Comparison of ENCODE assay signal across 22 mouse cellular contexts in the genomic region with DNA sequence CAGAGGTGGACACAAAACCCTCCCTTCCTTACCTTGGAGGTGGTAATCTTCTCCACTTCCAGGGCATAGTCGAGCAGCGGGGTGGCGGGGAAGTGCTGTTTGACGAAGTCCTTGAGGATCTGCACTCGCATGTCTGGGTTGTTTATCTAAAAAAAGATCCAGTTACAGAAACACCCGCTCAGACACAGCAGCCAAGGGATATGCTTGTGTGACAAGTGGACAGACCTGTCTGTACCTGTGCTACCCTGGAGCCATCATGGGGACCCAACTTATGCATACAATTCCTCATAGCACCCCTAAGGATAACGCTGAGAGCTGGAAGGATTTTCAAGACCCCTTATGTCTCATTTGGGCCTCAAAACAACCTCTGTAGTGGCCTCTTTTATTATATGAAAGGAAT. TPM values are rescaled to one million over a fixed set of nuclear protein-coding genes. Genes with fewer than 3 reads are reported as not detected.
A peak's percentile ranks its signal among the peaks of the same experiment; 100 is the strongest.
DNase-seq lines count a peak whose midpoint lies in the region; ATAC-seq and TF ChIP-seq lines count a peak whose summit lies in the region.
"Had no signal": no experiment of that assay in that cellular context is flagged by ENCODE, and none has a peak within 500 bp of the region (broad histone marks: within the 10 kb centered on the region; RNA-seq: fewer than 3 reads in every experiment).

No protein-coding gene starts in this region.

- H3K36me3 ChIP-seq in forebrain, embryonic 11.5 days (ENCODE audit: control insufficient read depth, insufficient read depth, low read length) = peaks cover 28% of the 10 kb centered on the region; the same call in 1 of the 2 replicates
- peaks cover 82% of the 10 kb centered on the region for H3K36me3 ChIP-seq in forebrain, embryonic 15.5 days
- H3K36me3 ChIP-seq in lung, embryonic 15.5 days = peaks cover 72% of the 10 kb centered on the region
- H3K36me3 ChIP-seq in lung, postnatal 0 days (ENCODE audit: insufficient read depth, low read length) = peaks cover 31% of the 10 kb centered on the region; the same call in 1 of the 2 replicates
- peaks cover 83% of the 10 kb centered on the region for H3K36me3 ChIP-seq in embryonic facial prominence, embryonic 14.5 days (ENCODE audit: control insufficient read depth, insufficient read depth, low read length)

- H3K4me3 ChIP-seq in forebrain, embryonic 11.5 days (ENCODE audit: low read depth, low read length) = no peak overlapping the region
- H3K4me3 ChIP-seq in forebrain, embryonic 15.5 days = no peak overlapping the region
- H3K4me3 ChIP-seq in lung, embryonic 15.5 days = no peak overlapping the region
- H3K4me3 ChIP-seq in lung, postnatal 0 days (ENCODE audit: low read depth, low read length) = no peak overlapping the region
- no peak overlapping the region for H3K4me3 ChIP-seq in embryonic facial prominence, embryonic 14.5 days (ENCODE audit: low read depth, low read length)
- H3K4me3 ChIP-seq: embryonic facial prominence, embryonic 15.5 days; erythroblast, embryonic 14.5 days; forebrain, embryonic 10.5 days; forebrain, embryonic 13.5 days had no signal

- H3K27me3 ChIP-seq in forebrain, embryonic 11.5 days (ENCODE audit: control insufficient read depth, insufficient read depth, low read length) = no peaks in the 10 kb centered on the region
- no peaks in the 10 kb centered on the region for H3K27me3 ChIP-seq in forebrain, embryonic 15.5 days
- no peaks in the 10 kb centered on the region for H3K27me3 ChIP-seq in lung, embryonic 15.5 days
- H3K27me3 ChIP-seq in lung, postnatal 0 days (replicated peaks; ENCODE audit: insufficient read depth, low read length) = no peaks in the 10 kb centered on the region
- no peaks in the 10 kb centered on the region for H3K27me3 ChIP-seq in embryonic facial prominence, embryonic 14.5 days (replicated peaks; ENCODE audit: control insufficient read depth, insufficient read depth, low read length)
- H3K27me3 ChIP-seq: embryonic facial prominence, embryonic 15.5 days; forebrain, embryonic 13.5 days had no signal

- TF ChIP-seq CTCF in lung, postnatal 0 days (IDR thresholded peaks at IDR 0.05) = no peak

- DNase-seq in forebrain, embryonic 11.5 days (ENCODE audit: low spot score) = peak; percentile 40
- DNase-seq in lung, postnatal 0 days (ENCODE audit: low spot score) = no peak
- DNase-seq in urinary bladder, postnatal 14 days (ENCODE audit: low spot score) = peak; percentile 29
- no peak for DNase-seq in urinary bladder, postnatal 10 days (ENCODE audit: low spot score)
- peak; percentile 42 for DNase-seq in embryonic facial prominence, embryonic 14.5 days (ENCODE audit: low spot score)
- DNase-seq in embryo, embryonic 10.5 days (ENCODE audit: low spot score) = no peak
- DNase-seq: adrenal gland, adult 2 months; adrenal gland, postnatal 10 days; adrenal gland, postnatal 25 days; cerebellum, adult 11 months; cerebellum, adult 18-20 months; cerebellum, adult 8-10 months; cerebellum, adult 9-11 months; cerebellum, postnatal 14 days; cerebellum, postnatal 36 days had no signal

- no peak overlapping the region for H3K27ac ChIP-seq in forebrain, embryonic 11.5 days (ENCODE audit: low read depth, low read length)
- H3K27ac ChIP-seq in forebrain, embryonic 15.5 days (replicated peaks) = no peak overlapping the region
- H3K27ac ChIP-seq in lung, embryonic 15.5 days = no peak overlapping the region
- H3K27ac ChIP-seq in lung, postnatal 0 days (ENCODE audit: low read length) = no peak overlapping the region
- 0 out of 2 replicates have a peak overlapping the region, but pooled peaks have one; percentile 21 for H3K27ac ChIP-seq in embryonic facial prominence, embryonic 14.5 days (replicated peaks; ENCODE audit: low read depth, low read length)
- H3K27ac ChIP-seq: embryonic facial prominence, embryonic 15.5 days; forebrain, embryonic 10.5 days; forebrain, embryonic 13.5 days had no signal

- TF ChIP-seq EP300 in lung, postnatal 0 days (IDR thresholded peaks at IDR 0.05) = no peak

- ATAC-seq in forebrain, embryonic 11.5 days (replicated peaks; ENCODE audit: low FRiP score) = no peak
- ATAC-seq in forebrain, embryonic 15.5 days (replicated peaks) = no peak
- 0 out of 2 replicates have a peak, but pooled peaks have one; percentile 35 for ATAC-seq in lung, embryonic 15.5 days (ENCODE audit: borderline replicate concordance, extremely low read depth, low FRiP score, low TSS enrichment)
- ATAC-seq in lung, postnatal 0 days = no peak
- ATAC-seq in embryonic facial prominence, embryonic 14.5 days (ENCODE audit: low read depth) = peak; percentile 67
- ATAC-seq: forebrain, embryonic 13.5 days; forebrain, embryonic 16.5 days had no signal

- 93% methylated on average over 7 of the region's 7 CpGs for WGBS in forebrain, embryonic 11.5 days
- WGBS in forebrain, embryonic 15.5 days = 95% methylated on average over 7 of the region's 7 CpGs
- WGBS in lung, embryonic 15.5 days = 27% methylated on average over 7 of the region's 7 CpGs
- 39% methylated on average over 7 of the region's 7 CpGs for WGBS in lung, postnatal 0 days
- WGBS in embryonic facial prominence, embryonic 14.5 days = 78% methylated on average over 7 of the region's 7 CpGs

- H3K9ac ChIP-seq in forebrain, embryonic 11.5 days (ENCODE audit: low read length) = no peak overlapping the region
- H3K9ac ChIP-seq in forebrain, embryonic 15.5 days (replicated peaks) = no peak overlapping the region
- H3K9ac ChIP-seq in lung, embryonic 15.5 days = no peak overlapping the region
- H3K9ac ChIP-seq in lung, postnatal 0 days (replicated peaks; ENCODE audit: low read depth) = no peak overlapping the region
- H3K9ac ChIP-seq in embryonic facial prominence, embryonic 14.5 days (ENCODE audit: low read depth, low read length) = no peak overlapping the region
- H3K9ac ChIP-seq: embryonic facial prominence, embryonic 15.5 days; forebrain, embryonic 13.5 days had no signal

- H3K9me3 ChIP-seq in forebrain, embryonic 11.5 days (ENCODE audit: control insufficient read depth, low read length) = no peaks in the 10 kb centered on the region
- no peaks in the 10 kb centered on the region for H3K9me3 ChIP-seq in forebrain, embryonic 15.5 days
- H3K9me3 ChIP-seq in lung, embryonic 15.5 days = no peaks in the 10 kb centered on the region
- H3K9me3 ChIP-seq in lung, postnatal 0 days (ENCODE audit: low read length) = no peaks in the 10 kb centered on the region
- no peaks in the 10 kb centered on the region for H3K9me3 ChIP-seq in embryonic facial prominence, embryonic 14.5 days (ENCODE audit: control insufficient read depth, low read length)
- H3K9me3 ChIP-seq: embryonic facial prominence, embryonic 15.5 days; forebrain, embryonic 10.5 days; forebrain, embryonic 13.5 days had no signal

- H3K4me2 ChIP-seq in forebrain, embryonic 11.5 days (ENCODE audit: low read depth, low read length, severe bottlenecking) = no peak overlapping the region
- H3K4me2 ChIP-seq in forebrain, embryonic 15.5 days (replicated peaks) = no peak overlapping the region
- no peak overlapping the region for H3K4me2 ChIP-seq in lung, embryonic 15.5 days
- H3K4me2 ChIP-seq in lung, postnatal 0 days (replicated peaks; ENCODE audit: low read depth, low read length) = no peak overlapping the region
- H3K4me2 ChIP-seq in embryonic facial prominence, embryonic 14.5 days (ENCODE audit: low read depth, low read length) = no peak overlapping the region
- H3K4me2 ChIP-seq: embryonic facial prominence, embryonic 15.5 days; forebrain, embryonic 13.5 days had no signal

- H3K4me1 ChIP-seq in forebrain, embryonic 11.5 days (replicated peaks; ENCODE audit: control insufficient read depth, insufficient read depth, low read length) = no peaks in the 10 kb centered on the region
- no peaks in the 10 kb centered on the region for H3K4me1 ChIP-seq in forebrain, embryonic 15.5 days
- no peaks in the 10 kb centered on the region for H3K4me1 ChIP-seq in lung, embryonic 15.5 days
- H3K4me1 ChIP-seq in lung, postnatal 0 days (ENCODE audit: insufficient read depth, low read depth, low read length) = no peaks in the 10 kb centered on the region
- H3K4me1 ChIP-seq in embryonic facial prominence, embryonic 14.5 days (ENCODE audit: control insufficient read depth, insufficient read depth, low read length) = no peaks in the 10 kb centered on the region
- H3K4me1 ChIP-seq: embryonic facial prominence, embryonic 15.5 days; forebrain, embryonic 10.5 days; forebrain, embryonic 13.5 days had no signal

RNA-seq across cellular contexts. Expression of a gene that starts 6.6 kb away (rescaled TPM):
- 15.5 and 15.7 TPM in 2 replicates for polyA plus RNA-seq in forebrain, embryonic 11.5 days (2014; fragmentation: Nextera tagmentation; extraction: Ambion mirVana)
- 13.5 and 14.0 TPM in 2 replicates for polyA plus RNA-seq in forebrain, embryonic 15.5 days (2015; fragmentation: Nextera tagmentation; extraction: Ambion mirVana)
- 8.6 and 9.3 TPM in 2 replicates for polyA plus RNA-seq in lung, embryonic 15.5 days (2015; fragmentation: Nextera tagmentation; extraction: Ambion mirVana)
- 3.6 and 4.1 TPM in 2 replicates for polyA plus RNA-seq in lung, postnatal 0 days (2015; fragmentation: Nextera tagmentation; extraction: Ambion mirVana)
- polyA plus RNA-seq in embryonic facial prominence, embryonic 14.5 days (2014; fragmentation: Nextera tagmentation; extraction: Ambion mirVana) = 11.7 and 11.9 TPM in 2 replicates

RNA-seq across cellular contexts. Expression of a gene that starts 37.4 kb away (rescaled TPM):
- polyA plus RNA-seq in forebrain, embryonic 11.5 days (2014; fragmentation: Nextera tagmentation; extraction: Ambion mirVana) = 0.41 and 0.85 TPM in 2 replicates
- 0.67 and 0.69 TPM in 2 replicates for polyA plus RNA-seq in forebrain, embryonic 15.5 days (2015; fragmentation: Nextera tagmentation; extraction: Ambion mirVana)
- 0.56 and 0.88 TPM in 2 replicates for polyA plus RNA-seq in lung, embryonic 15.5 days (2015; fragmentation: Nextera tagmentation; extraction: Ambion mirVana)
- 0.38 and 0.43 TPM in 2 replicates for polyA plus RNA-seq in lung, postnatal 0 days (2015; fragmentation: Nextera tagmentation; extraction: Ambion mirVana)
- polyA plus RNA-seq in embryonic facial prominence, embryonic 14.5 days (2014; fragmentation: Nextera tagmentation; extraction: Ambion mirVana) = 0.55 and 0.84 TPM in 2 replicates
- polyA plus RNA-seq: erythroblast, embryonic 14.5 days had no signal

RNA-seq across cellular contexts. Expression of a gene that starts 37.5 kb away (rescaled TPM):
- 104 and 115 TPM in 2 replicates for polyA plus RNA-seq in forebrain, embryonic 11.5 days (2014; fragmentation: Nextera tagmentation; extraction: Ambion mirVana)
- 103 and 112 TPM in 2 replicates for polyA plus RNA-seq in forebrain, embryonic 15.5 days (2015; fragmentation: Nextera tagmentation; extraction: Ambion mirVana)
- 129 and 133 TPM in 2 replicates for polyA plus RNA-seq in lung, embryonic 15.5 days (2015; fragmentation: Nextera tagmentation; extraction: Ambion mirVana)
- 56.3 and 57.6 TPM in 2 replicates for polyA plus RNA-seq in lung, postnatal 0 days (2015; fragmentation: Nextera tagmentation; extraction: Ambion mirVana)
- polyA plus RNA-seq in embryonic facial prominence, embryonic 14.5 days (2014; fragmentation: Nextera tagmentation; extraction: Ambion mirVana) = 108 and 127 TPM in 2 replicates

RNA-seq across cellular contexts. Expression of a gene that starts 48.6 kb away (rescaled TPM):
- 294 TPM in 2 replicates for polyA plus RNA-seq in forebrain, embryonic 11.5 days (2014; fragmentation: Nextera tagmentation; extraction: Ambion mirVana)
- 230 and 237 TPM in 2 replicates for polyA plus RNA-seq in forebrain, embryonic 15.5 days (2015; fragmentation: Nextera tagmentation; extraction: Ambion mirVana)
- 151 and 153 TPM in 2 replicates for polyA plus RNA-seq in lung, embryonic 15.5 days (2015; fragmentation: Nextera tagmentation; extraction: Ambion mirVana)
- polyA plus RNA-seq in lung, postnatal 0 days (2015; fragmentation: Nextera tagmentation; extraction: Ambion mirVana) = 85.7 and 92.9 TPM in 2 replicates
- polyA plus RNA-seq in embryonic facial prominence, embryonic 14.5 days (2014; fragmentation: Nextera tagmentation; extraction: Ambion mirVana) = 114 and 148 TPM in 2 replicates

Comparison
In these comparisons a context has a peak if more than half of its experiments do, and no peak if none do; other contexts are left out.
1. ATAC-seq: peak in lung, embryonic 15.5 days (single experiment) and embryonic facial prominence, embryonic 14.5 days (single experiment); none in forebrain, embryonic 11.5 days (single experiment), forebrain, embryonic 15.5 days (single experiment) and lung, postnatal 0 days (single experiment).
2. DNase-seq: peak in forebrain, embryonic 11.5 days (single experiment), urinary bladder, postnatal 14 days (single experiment) and embryonic facial prominence, embryonic 14.5 days (single experiment); none in lung, postnatal 0 days (single experiment), urinary bladder, postnatal 10 days (single experiment) and embryo, embryonic 10.5 days (single experiment).